Mouse (Mus musculus) forebrain, embryonic 11.5 days (tissue): ENCODE results near the gene Syngr1. TPM values are rescaled to one million over a fixed set of nuclear protein-coding genes. Genes with fewer than 3 reads are reported as not detected.

ENCODE experiments used
- ATAC-seq: fragments of 200-750 bp; cut with Nextera tagmentation; replicated peaks from 2 replicates; pipeline ENCODE4 v1.8.0; 2017; ENCODE audit warnings: moderate TSS enrichment; ENCODE audit not compliant: low FRiP score
- DNase-seq: peaks from one replicate; pipeline ENCODE4 v3.0.0-alpha.2; 2017; ENCODE audit warnings: low spot score
- H3K27ac ChIP-seq: fragments of 300-500 bp; sonication (generic); 2 replicates; pipeline ENCODE4 v1.5.1; 2014; ENCODE audit warnings: low read depth, low read length
- H3K27me3 ChIP-seq: fragments of 300-500 bp; sonication (generic); 2 replicates; pipeline ENCODE4 v1.6.1; 2014; ENCODE audit warnings: mild to moderate bottlenecking, low read length, mixed read lengths; ENCODE audit not compliant: control insufficient read depth, insufficient read depth
- H3K36me3 ChIP-seq: fragments of 300-500 bp; sonication (generic); 2 replicates; pipeline ENCODE4 v1.6.1; 2014; ENCODE audit warnings: mild to moderate bottlenecking, low read length, moderate library complexity, mixed read lengths; ENCODE audit not compliant: control insufficient read depth, insufficient read depth
- H3K4me1 ChIP-seq: fragments of 300-500 bp; sonication (generic); replicated peaks from 2 replicates; pipeline ENCODE4 v1.6.1; 2014; ENCODE audit warnings: low read length, mixed read lengths; ENCODE audit not compliant: control insufficient read depth, insufficient read depth
- H3K4me2 ChIP-seq: fragments of 300-500 bp; sonication (generic); 2 replicates; pipeline ENCODE4 v1.6.1; 2014; ENCODE audit warnings: low read depth, mild to moderate bottlenecking, low read length, moderate library complexity, mixed read lengths; ENCODE audit not compliant: severe bottlenecking
- H3K4me3 ChIP-seq: fragments of 300-500 bp; sonication (generic); 2 replicates; pipeline ENCODE4 v1.5.1; 2014; ENCODE audit warnings: low read depth, low read length
- H3K9ac ChIP-seq: fragments of 300-500 bp; sonication (generic); 2 replicates; pipeline ENCODE4 v1.6.1; 2014; ENCODE audit warnings: low read length
- H3K9me3 ChIP-seq: fragments of 300-500 bp; sonication (generic); 2 replicates; pipeline ENCODE4 v1.6.1; 2016; ENCODE audit warnings: low read length, mixed read lengths; ENCODE audit not compliant: control insufficient read depth
- WGBS: fragments of 180-500 bp; shearing (Covaris S2); extraction: QIAGEN DNeasy Blood & Tissue Kit; methylation state at CpG from one replicate; pipeline ENCODE4 v1.1.7; 2014; 5-methylcytosine and 5-hydroxymethylcytosine counted together
- polyA plus RNA-seq: library from polyadenylated mRNA; unstranded; fragments of >200 nt; fragmentation: Nextera tagmentation; extraction: Ambion mirVana; gene quantifications from 2 replicates; pipeline ENCODE4 v1.2.1, GENCODE M21; 2014

Syngr1 gene
- polyA plus RNA-seq, 1 experiment from 2014 or later: 11.3 TPM

GRCm38 (mm10) chr15:80145397-80145796 is 54.3 kb downstream of the Syngr1 start:
- ATAC-seq (no peak), DNase-seq (no peak)
- Histone ChIP-seq H3K4me1 (no peaks in the 10 kb centered on the region), H3K36me3 (no peaks in the 10 kb centered on the region; the same call in 1 of the 2 replicates), H3K27ac (no peak overlapping the region), H3K27me3 (no peaks in the 10 kb centered on the region), H3K4me2 (no peak overlapping the region), H3K9ac (no peak overlapping the region), H3K4me3 (no peak overlapping the region), H3K9me3 (no peaks in the 10 kb centered on the region)
- 95% methylated on average over 5 of the region's 5 CpGs for WGBS

GRCm38 (mm10) chr15:80146153-80146552 is 55.0 kb downstream of the Syngr1 start:
- Histone ChIP-seq H3K4me2 (no peak overlapping the region), H3K27ac (no peak overlapping the region), H3K27me3 (no peaks in the 10 kb centered on the region), H3K9ac (no peak overlapping the region), H3K4me3 (no peak overlapping the region), H3K36me3 (no peaks in the 10 kb centered on the region; the same call in 1 of the 2 replicates), H3K4me1 (no peaks in the 10 kb centered on the region), H3K9me3 (no peaks in the 10 kb centered on the region)
- 72% methylated on average over 6 of the region's 6 CpGs for WGBS
- ATAC-seq (no peak), DNase-seq (no peak)

GRCm38 (mm10) chr15:80147090-80147489 is 56.0 kb downstream of the Syngr1 start:
- no peak for ATAC-seq
- Histone ChIP-seq H3K4me1 (no peaks in the 10 kb centered on the region), H3K9me3 (no peaks in the 10 kb centered on the region), H3K4me3 (no peak overlapping the region), H3K27ac (no peak overlapping the region), H3K27me3 (no peaks in the 10 kb centered on the region), H3K9ac (no peak overlapping the region), H3K4me2 (no peak overlapping the region), H3K36me3 (no peaks in the 10 kb centered on the region; the same call in 1 of the 2 replicates)
- WGBS: 93% methylated on average over 14 of the region's 14 CpGs
- DNase-seq: no peak

GRCm38 (mm10) chr15:80147511-80147910 is 56.4 kb downstream of the Syngr1 start:
- 86% methylated on average over 5 of the region's 5 CpGs for WGBS
- ATAC-seq (no peak), DNase-seq (no peak)
- no peak overlapping the region for H3K4me2 ChIP-seq
- H3K9ac ChIP-seq: no peak overlapping the region
- H3K4me3 ChIP-seq: no peak overlapping the region
- H3K9me3 ChIP-seq: no peaks in the 10 kb centered on the region
- no peak overlapping the region for H3K27ac ChIP-seq
- no peaks in the 10 kb centered on the region for H3K4me1 ChIP-seq
- H3K36me3 ChIP-seq: no peaks in the 10 kb centered on the region; the same call in 1 of the 2 replicates
- H3K27me3 ChIP-seq: no peaks in the 10 kb centered on the region

GRCm38 (mm10) chr15:80148565-80148964 is 57.4 kb downstream of the Syngr1 start:
- Histone ChIP-seq H3K27me3 (no peaks in the 10 kb centered on the region), H3K4me3 (no peak overlapping the region), H3K4me2 (no peak overlapping the region), H3K9ac (no peak overlapping the region), H3K9me3 (no peaks in the 10 kb centered on the region), H3K27ac (no peak overlapping the region), H3K4me1 (no peaks in the 10 kb centered on the region), H3K36me3 (peaks cover 5% of the 10 kb centered on the region; the same call in 1 of the 2 replicates)
- DNase-seq (no peak), ATAC-seq (no peak)
- 91% methylated on average over 8 of the region's 8 CpGs for WGBS

GRCm38 (mm10) chr15:80149517-80149916 is 58.4 kb downstream of the Syngr1 start:
- Histone ChIP-seq H3K9ac (no peak overlapping the region), H3K27ac (no peak overlapping the region), H3K4me1 (no peaks in the 10 kb centered on the region), H3K4me3 (no peak overlapping the region), H3K27me3 (no peaks in the 10 kb centered on the region), H3K36me3 (peaks cover 7% of the 10 kb centered on the region; the same call in 1 of the 2 replicates), H3K4me2 (no peak overlapping the region), H3K9me3 (no peaks in the 10 kb centered on the region)
- 88% methylated on average over 7 of the region's 7 CpGs for WGBS
- DNase-seq (no peak), ATAC-seq (no peak)

- Histone ChIP-seq H3K9ac (no peak overlapping the region), H3K4me3 (no peak overlapping the region), H3K9me3 (no peaks in the 10 kb centered on the region), H3K27ac (no peak overlapping the region), H3K4me1 (no peaks in the 10 kb centered on the region), H3K27me3 (no peaks in the 10 kb centered on the region), H3K4me2 (no peak overlapping the region), H3K36me3 (peaks cover 7% of the 10 kb centered on the region; the same call in 1 of the 2 replicates)
- DNase-seq: no peak
- 90% methylated on average over 10 of the region's 10 CpGs for WGBS
- ATAC-seq: no peak
Measured at GRCm38 (mm10) chr15:80152663-80153062, 61.5 kb downstream of the Syngr1 start.

- ATAC-seq (no peak), DNase-seq (no peak)
- Histone ChIP-seq H3K27ac (no peak overlapping the region), H3K36me3 (peaks cover 7% of the 10 kb centered on the region), H3K9ac (no peak overlapping the region), H3K27me3 (no peaks in the 10 kb centered on the region), H3K4me2 (no peak overlapping the region), H3K4me3 (no peak overlapping the region), H3K9me3 (no peaks in the 10 kb centered on the region), H3K4me1 (no peaks in the 10 kb centered on the region)
- 89% methylated on average over 11 of the region's 11 CpGs for WGBS
Measured at GRCm38 (mm10) chr15:80153757-80154156, 62.6 kb downstream of the Syngr1 start.

GRCm38 (mm10) chr15:80155707-80156106 is 64.6 kb downstream of the Syngr1 start:
- H3K4me2 ChIP-seq: no peak overlapping the region
- H3K27ac ChIP-seq: no peak overlapping the region
- 91% methylated on average over 8 of the region's 8 CpGs for WGBS

More at GRCm38 (mm10) chr15:80155707-80156106, 64.6 kb downstream of the Syngr1 start:
- H3K27me3 ChIP-seq: no peaks in the 10 kb centered on the region
- H3K9ac ChIP-seq: no peak overlapping the region
- peaks cover 10% of the 10 kb centered on the region for H3K36me3 ChIP-seq
- no peaks in the 10 kb centered on the region for H3K9me3 ChIP-seq
- H3K4me1 ChIP-seq: no peaks in the 10 kb centered on the region
- no peak overlapping the region for H3K4me3 ChIP-seq
- no peak for ATAC-seq
- no peak for DNase-seq
